Mouse (Mus musculus) layer of hippocampus, postnatal 14 days (tissue): Measurements from ENCODE around the gene Rpl10a. TPM values are rescaled to one million over a fixed set of nuclear protein-coding genes. Genes with fewer than 3 reads are reported as not detected.
A peak's percentile ranks its signal among the peaks of the same experiment; 100 is the strongest.

Experiments used
- DNase-seq, 2 experiments: peaks; one replicate each; pipeline ENCODE4 v3.0.0; 2021 to 2022; ENCODE audit warnings: low spot score in 2 of 2, mixed read lengths in 1 of 2
- long read RNA-seq, 2 experiments: library from polyadenylated mRNA; stranded (forward); transcript quantifications; one replicate each; pipeline ENCODE4 v2.0.0; 2021
- total RNA-seq, 2 experiments: library from RNA; stranded (reverse); gene quantifications; 2 replicates each; pipeline ENCODE4 v1.2.3; 2021

The Rpl10a gene
- 100 to 1,000 TPM; 394 to 418 TPM for total RNA-seq
- long read RNA-seq, experiment 1, transcript Rpl10a-206 (5 exons, 1,022 nt), result minor isoform, 7 of 113 reads
- long read RNA-seq, experiment 1, transcript Rpl10a-201 (6 exons, 830 nt), result major isoform, 82 of 113 reads
- long read RNA-seq, experiment 1, partial matches to known transcripts, result 7 of 113 reads
- long read RNA-seq, experiment 1, other reads (novel, unspliced or antisense), result 5 of 113 reads
- long read RNA-seq, experiment 2, transcript Rpl10a-207 (5 exons, 901 nt), result minor isoform, 6 of 234 reads
- long read RNA-seq, experiment 2, transcript Rpl10a-201 (6 exons, 830 nt), result major isoform, 189 of 234 reads
- long read RNA-seq, experiment 2, transcript Rpl10a-206 (5 exons, 1,022 nt), result minor isoform, 11 of 234 reads
- long read RNA-seq, experiment 2, partial matches to known transcripts, result 14 of 234 reads
- long read RNA-seq, experiment 2, other reads (novel, unspliced or antisense), result 2 of 234 reads

GRCm38 (mm10) chr17:28328366-28328928 is at the start of gene Rpl10a:
TSS of gene Rpl10a (plus strand) at chr17:28328471.
- DNase-seq, result peak; percentile 98

- no peak for DNase-seq
Observed at GRCm38 (mm10) chr17:28279236-28279635, 49.0 kb upstream of the Rpl10a start.

GRCm38 (mm10) chr17:28279780-28280422 is 48.4 kb upstream of the Rpl10a start:
- DNase-seq, result no peak

- DNase-seq, result no peak
Observed at GRCm38 (mm10) chr17:28280423-28280800, 47.9 kb upstream of the Rpl10a start.

- no peak for DNase-seq
Observed at GRCm38 (mm10) chr17:28280831-28281377, 47.4 kb upstream of the Rpl10a start.

GRCm38 (mm10) chr17:28281866-28282441 is 46.3 kb upstream of the Rpl10a start:
- no peak for DNase-seq

DNA sequence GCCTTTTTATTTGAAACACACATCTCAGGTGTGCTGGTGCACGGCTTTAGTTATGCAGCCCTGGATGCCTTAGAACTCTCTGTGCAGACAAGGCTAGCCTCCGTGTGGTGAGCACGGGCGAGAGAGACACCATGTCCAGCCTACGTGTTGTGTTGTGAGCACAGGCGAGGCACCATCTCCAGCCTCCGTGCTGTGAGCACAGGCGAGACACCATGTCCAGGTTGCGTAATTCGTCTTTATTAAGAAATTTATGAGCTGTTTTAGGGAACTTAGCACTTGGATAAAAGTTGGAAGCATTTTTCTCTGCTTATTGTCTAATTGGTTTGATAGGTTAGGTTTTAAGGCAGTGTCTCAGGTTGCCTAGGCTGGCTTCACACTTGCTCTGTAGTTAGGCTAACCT is 45.1 kb upstream of the Rpl10a start:
- DNase-seq, result no peak

DNA sequence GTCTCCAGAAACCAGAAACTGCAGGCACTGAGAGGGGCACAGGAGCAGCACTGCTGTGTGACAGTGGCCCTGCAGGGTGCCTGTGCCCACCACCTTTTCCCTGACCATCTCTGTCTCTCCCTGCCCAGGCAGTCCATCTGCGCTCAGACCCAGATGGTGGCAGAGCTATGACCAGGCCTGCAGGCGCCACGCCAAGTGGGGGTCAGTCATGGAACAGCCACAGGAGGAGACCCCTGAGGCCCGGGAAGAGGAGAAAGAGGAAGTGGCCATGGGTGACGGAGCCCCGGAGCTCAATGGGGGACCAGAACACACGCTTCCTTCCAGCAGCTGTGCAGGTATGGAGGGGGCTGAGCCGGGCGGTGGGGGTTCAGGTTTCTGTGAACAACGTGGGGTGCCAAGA is 42.1 kb upstream of the Rpl10a start:
- DNase-seq, result no peak

- DNase-seq, result no peak
Observed at GRCm38 (mm10) chr17:28286964-28287363, 41.3 kb upstream of the Rpl10a start.

DNA sequence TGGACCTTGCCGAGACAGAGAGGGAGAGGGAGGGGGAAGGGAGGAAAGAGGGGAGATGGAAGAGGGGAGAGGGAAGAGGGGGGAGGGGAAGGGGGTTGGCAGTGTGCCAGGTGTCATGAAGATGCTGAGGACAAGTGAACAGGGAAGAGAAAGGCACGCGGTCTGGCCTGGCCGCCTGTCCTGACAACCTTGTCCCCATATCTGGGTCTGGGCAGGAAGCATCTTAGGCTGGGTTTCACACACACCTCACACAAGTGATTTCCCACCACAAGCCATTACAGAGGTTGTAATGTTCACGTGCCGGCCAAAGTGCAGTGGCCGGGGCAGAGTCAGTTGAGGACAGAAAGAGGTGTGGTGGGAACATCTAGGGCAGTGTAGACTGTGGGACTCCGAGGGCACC is 40.7 kb upstream of the Rpl10a start:
- DNase-seq, result no peak

DNA sequence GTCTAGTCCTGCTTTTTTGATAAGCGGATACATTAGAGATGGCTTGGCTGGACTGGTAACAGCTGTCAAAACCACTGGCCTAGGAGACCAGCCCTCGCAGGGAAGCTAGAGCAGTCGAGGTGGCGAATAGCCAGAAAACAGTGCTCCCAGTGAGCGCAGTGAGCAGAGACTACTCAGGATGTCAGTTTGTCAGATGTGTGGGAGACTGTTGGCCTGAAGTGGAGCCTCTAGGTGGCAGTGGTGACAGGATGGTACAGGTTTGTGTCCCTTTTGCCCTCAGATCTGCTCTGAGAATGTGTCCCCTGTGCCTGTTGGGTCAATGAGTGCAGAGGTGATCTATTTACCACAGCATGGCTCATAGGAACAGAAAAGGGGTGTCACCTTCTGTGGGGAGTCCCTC is 40.3 kb upstream of the Rpl10a start:
- DNase-seq, result no peak

- DNase-seq, result peak; percentile 39 to 67
Observed at GRCm38 (mm10) chr17:28290262-28290661, 38.0 kb upstream of the Rpl10a start.

GRCm38 (mm10) chr17:28290671-28291070 is 37.6 kb upstream of the Rpl10a start:
- no peak for DNase-seq

DNA sequence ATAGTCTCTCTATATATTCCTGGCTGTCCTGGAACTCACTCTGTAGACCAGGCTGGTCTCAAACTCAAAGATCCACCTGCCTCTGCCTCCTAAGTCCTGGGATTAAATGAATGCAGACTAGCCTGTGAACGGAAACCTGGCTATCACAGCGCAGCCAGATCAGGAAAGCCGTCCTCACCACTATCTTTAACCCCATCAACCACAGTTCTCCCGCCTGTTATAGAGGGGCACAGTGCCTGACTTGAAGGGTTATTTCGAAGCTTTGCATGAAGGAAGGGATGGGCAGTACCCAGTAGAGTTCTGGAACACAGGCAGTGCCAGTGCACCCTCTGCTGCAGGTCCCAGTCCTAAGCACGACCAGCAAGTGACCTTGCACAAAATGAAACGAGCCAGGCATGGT is 36.9 kb upstream of the Rpl10a start:
- no peak for DNase-seq

GRCm38 (mm10) chr17:28293716-28294115 is 34.6 kb upstream of the Rpl10a start:
- DNase-seq, result no peak

DNA sequence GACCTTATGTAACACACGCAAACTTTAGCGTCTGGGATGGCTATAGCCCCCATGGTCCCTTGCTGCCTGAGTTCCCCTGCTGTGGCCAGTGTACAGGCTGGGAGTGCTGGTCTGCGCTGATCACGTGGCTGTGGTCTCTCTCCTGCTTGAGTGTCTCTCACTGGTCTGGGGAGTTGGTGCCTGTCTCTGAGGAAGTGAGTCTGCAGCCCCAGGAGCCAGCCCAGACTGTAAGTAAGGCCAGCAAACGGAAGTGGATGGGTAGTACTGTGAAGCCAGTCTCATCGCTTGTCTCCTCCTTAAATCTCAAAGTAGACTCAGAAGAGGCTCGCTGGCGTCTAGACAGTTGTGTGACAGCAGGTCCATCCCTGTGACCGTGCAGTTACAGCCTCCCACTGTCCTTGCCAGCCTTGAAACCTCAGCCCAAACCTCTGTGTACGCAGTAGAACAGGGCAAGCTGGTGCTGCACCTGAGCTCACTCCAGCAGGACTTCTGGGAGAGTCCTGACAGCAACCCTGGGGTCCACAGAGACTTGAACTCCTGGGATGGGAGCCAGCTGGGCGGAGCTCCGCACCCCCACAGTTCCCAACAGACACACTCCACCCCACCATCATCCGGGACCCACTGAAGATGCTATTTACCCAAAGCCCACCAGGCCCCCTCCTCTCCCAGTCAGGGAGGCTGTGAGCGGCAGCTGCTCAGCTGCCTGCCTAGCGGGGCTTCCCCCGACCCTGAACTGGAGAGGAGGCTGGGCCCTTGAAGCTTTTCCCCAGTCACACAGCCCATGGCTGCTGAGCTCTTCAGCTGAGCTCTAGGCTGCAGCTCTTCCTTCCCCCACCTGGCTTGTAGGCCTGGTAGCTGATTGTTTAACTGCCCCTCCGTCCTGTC is 33.6 kb upstream of the Rpl10a start:
- peak in 1 of 2 experiments; percentile 29 for DNase-seq

DNA sequence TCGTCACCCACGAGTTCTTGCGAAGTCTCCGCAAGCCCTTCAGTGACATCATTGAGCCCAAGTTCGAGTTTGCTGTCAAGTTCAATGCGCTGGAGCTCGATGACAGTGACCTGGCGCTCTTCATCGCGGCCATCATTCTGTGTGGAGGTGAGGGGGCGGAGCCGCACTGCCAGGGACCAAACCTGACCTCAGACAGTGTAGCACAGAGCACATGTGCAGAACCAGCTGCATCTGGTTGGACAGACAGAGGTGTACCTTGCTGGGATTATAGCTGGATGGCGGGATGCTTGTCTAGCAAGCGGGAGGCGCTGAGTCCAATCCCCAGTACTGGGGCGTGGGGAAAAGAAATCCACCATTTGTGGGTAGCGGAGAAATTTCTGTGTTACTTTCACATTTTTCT is 29.4 kb upstream of the Rpl10a start:
- no peak for DNase-seq

DNA sequence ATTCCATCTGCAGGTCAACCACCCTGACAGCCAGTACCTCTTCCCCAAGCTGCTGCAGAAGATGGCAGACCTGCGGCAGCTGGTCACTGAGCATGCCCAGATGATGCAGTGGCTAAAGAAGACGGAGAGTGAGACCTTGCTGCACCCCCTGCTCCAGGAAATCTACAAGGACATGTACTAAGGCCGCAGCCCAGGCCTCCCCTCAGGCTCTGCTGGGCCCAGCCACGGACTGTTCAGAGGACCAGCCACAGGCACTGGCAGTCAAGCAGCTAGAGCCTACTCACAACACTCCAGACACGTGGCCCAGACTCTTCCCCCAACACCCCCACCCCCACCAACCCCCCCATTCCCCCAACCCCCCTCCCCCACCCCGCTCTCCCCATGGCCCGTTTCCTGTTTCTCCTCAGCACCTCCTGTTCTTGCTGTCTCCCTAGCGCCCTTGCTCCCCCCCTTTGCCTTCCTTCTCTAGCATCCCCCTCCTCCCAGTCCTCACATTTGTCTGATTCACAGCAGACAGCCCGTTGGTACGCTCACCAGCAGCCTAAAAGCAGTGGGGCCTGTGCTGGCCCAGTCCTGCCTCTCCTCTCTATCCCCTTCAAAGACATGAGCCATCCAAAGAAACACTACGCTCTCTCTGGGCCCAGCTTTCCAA is 28.5 kb upstream of the Rpl10a start:
- no peak for DNase-seq

- DNase-seq, result no peak
Observed at GRCm38 (mm10) chr17:28300323-28300722, 27.9 kb upstream of the Rpl10a start.

GRCm38 (mm10) chr17:28300850-28301249 is 27.4 kb upstream of the Rpl10a start:
- DNase-seq, result no peak
